7 mouse cellular contexts compared by ENCODE assay signal in genomic region chr9:55511521-55511993, GRCm38 (mm10). TPM values are rescaled to one million over a fixed set of nuclear protein-coding genes. Genes with fewer than 3 reads are reported as not detected.
DNase-seq lines count a peak whose midpoint lies in the region; ATAC-seq lines count a peak whose summit lies in the region.

No protein-coding gene starts in this region.

- no peaks in the 10 kb centered on the region for H3K9me3 ChIP-seq in heart, embryonic 13.5 days
- peaks cover 8% of the 10 kb centered on the region; the same call in 1 of the 2 replicates for H3K9me3 ChIP-seq in megakaryocyte, embryonic 14.5 days
- no peaks in the 10 kb centered on the region for H3K9me3 ChIP-seq in stomach, embryonic 15.5 days

- H3K4me2 ChIP-seq in heart, embryonic 13.5 days = peak overlapping the region; percentile 86
- H3K4me2 ChIP-seq in stomach, embryonic 15.5 days = peak overlapping the region; percentile 66

- no peaks in the 10 kb centered on the region for H3K36me3 ChIP-seq in heart, embryonic 13.5 days
- H3K36me3 ChIP-seq in megakaryocyte, embryonic 14.5 days (replicated peaks; ENCODE audit: low read length) = peaks cover 6% of the 10 kb centered on the region
- H3K36me3 ChIP-seq in stomach, embryonic 15.5 days = no peaks in the 10 kb centered on the region

- WGBS in heart, embryonic 13.5 days = under 1% methylated on average over 32 of the region's 32 CpGs
- WGBS in large intestine, adult 2 months = under 1% methylated on average over 32 of the region's 32 CpGs
- WGBS in stomach, embryonic 15.5 days = under 1% methylated on average over 32 of the region's 32 CpGs

- H3K27me3 ChIP-seq in heart, embryonic 13.5 days (replicated peaks) = peaks cover 28% of the 10 kb centered on the region
- H3K27me3 ChIP-seq in megakaryocyte, embryonic 14.5 days (replicated peaks) = peaks cover 13% of the 10 kb centered on the region
- H3K27me3 ChIP-seq in stomach, embryonic 15.5 days (replicated peaks) = no peaks in the 10 kb centered on the region

- peaks cover 33% of the 10 kb centered on the region for H3K4me1 ChIP-seq in heart, embryonic 13.5 days
- H3K4me1 ChIP-seq in megakaryocyte, embryonic 14.5 days = peaks cover 28% of the 10 kb centered on the region
- 0 out of 2 replicates have a peak, but pooled peaks cover 3% of the 10 kb centered on the region for H3K4me1 ChIP-seq in stomach, embryonic 15.5 days

- DNase-seq in A20 (ENCODE audit: low read depth, low spot score) = peak; percentile 86
- DNase-seq in c-Kit-positive CD71-positive TER-119-negative erythroid progenitor cells, embryonic 14.5 days (ENCODE audit: low read depth) = peak; percentile 40
- DNase-seq in large intestine, adult 2 months (ENCODE audit: low read depth, low spot score) = peak; percentile 11

- ATAC-seq in CD4-positive, CD25-positive, alpha-beta regulatory T cell, adult 4 months = peak; percentile 33
- ATAC-seq in heart, embryonic 13.5 days (ENCODE audit: extremely low read depth, insufficient number of reproducible peaks, low FRiP score, low TSS enrichment) = peak; percentile 62
- peak; percentile 64 for ATAC-seq in stomach, embryonic 15.5 days (ENCODE audit: insufficient read depth, low FRiP score, low read depth)

- peak overlapping the region; percentile 96 for H3K27ac ChIP-seq in heart, embryonic 13.5 days (replicated peaks)
- H3K27ac ChIP-seq in stomach, embryonic 15.5 days = peak overlapping the region; percentile 92

- H3K9ac ChIP-seq in heart, embryonic 13.5 days = peak overlapping the region; percentile 97
- peak overlapping the region; percentile 84 for H3K9ac ChIP-seq in stomach, embryonic 15.5 days

- peak overlapping the region; percentile 98 for H3K4me3 ChIP-seq in heart, embryonic 13.5 days
- peak overlapping the region; percentile 100 for H3K4me3 ChIP-seq in megakaryocyte, embryonic 14.5 days (replicated peaks)
- peak overlapping the region; percentile 96 for H3K4me3 ChIP-seq in stomach, embryonic 15.5 days (replicated peaks)

RNA-seq across cellular contexts. Expression of gene Etfa, which starts 0.5 kb away (rescaled TPM):
- 100 to 1,000 TPM; 126 to 138 TPM for polyA plus RNA-seq in CD4-positive, CD25-positive, alpha-beta regulatory T cell, adult 4 months (2017; shearing (Covaris generic))
- 286 and 325 TPM in 2 replicates for polyA plus RNA-seq in heart, embryonic 13.5 days (2015; fragmentation: Nextera tagmentation; extraction: Ambion mirVana)
- 59.7 and 66.5 TPM in 2 replicates for polyA plus RNA-seq in large intestine, adult 2 months (2012; rRNA removed)
- polyA plus RNA-seq in megakaryocyte, embryonic 14.5 days (2012; ENCODE audit: insufficient read depth, low replicate concordance) = 5.0 and 30.7 TPM in 2 replicates
- polyA plus RNA-seq in stomach, embryonic 15.5 days (2015; fragmentation: Nextera tagmentation; extraction: Ambion mirVana) = 247 and 265 TPM in 2 replicates

RNA-seq across cellular contexts. Expression of gene Isl2, which starts 26.9 kb away (rescaled TPM):
- polyA plus RNA-seq in CD4-positive, CD25-positive, alpha-beta regulatory T cell, adult 4 months (2017; shearing (Covaris generic)) = not detected
- polyA plus RNA-seq in heart, embryonic 13.5 days (2015; fragmentation: Nextera tagmentation; extraction: Ambion mirVana) = 0.17 and 0.74 TPM in 2 replicates
- 0.67 and 0.77 TPM in 2 replicates for polyA plus RNA-seq in large intestine, adult 2 months (2012; rRNA removed)
- 0.13 TPM in 1 of 2 replicates, not detected in the other for polyA plus RNA-seq in megakaryocyte, embryonic 14.5 days (2012; ENCODE audit: insufficient read depth, low replicate concordance)
- 5.7 and 8.1 TPM in 2 replicates for polyA plus RNA-seq in stomach, embryonic 15.5 days (2015; fragmentation: Nextera tagmentation; extraction: Ambion mirVana)

Comparison
In these comparisons a context has a peak if more than half of its experiments do, and no peak if none do; other contexts are left out.
1. Peak in every context shown above with its lines: DNase-seq, ATAC-seq, H3K4me3 ChIP-seq and H3K27ac ChIP-seq.
2. DNase-seq: peak in every context shown above with its lines; median percentile 86 in A20; 40 in c-Kit-positive CD71-positive TER-119-negative erythroid progenitor cells, embryonic 14.5 days; 11 in large intestine, adult 2 months.